Mouse (Mus musculus): Measurements from ENCODE around the gene Sf3b3.

- TF ChIP-seq CTCF (IDR thresholded peaks at IDR 0.05; ENCODE audit: control insufficient read depth, insufficient read depth, insufficient read length), result no peak
- TF ChIP-seq USF1 (IDR thresholded peaks at IDR 0.05; ENCODE audit: low read depth), result no peak
- TF ChIP-seq MAX (IDR thresholded peaks at IDR 0.05), result no peak
- TF ChIP-seq MYOD1 (IDR thresholded peaks at IDR 0.05; ENCODE audit: control insufficient read depth, insufficient read length, low read depth), result no peak
- no peak for TF ChIP-seq FOSL1 (IDR thresholded peaks at IDR 0.05; ENCODE audit: insufficient read depth, low read length, poor library complexity, severe bottlenecking)
- no peak for TF ChIP-seq MYOG (IDR thresholded peaks at IDR 0.05; ENCODE audit: control insufficient read depth, extremely low read depth, insufficient read length)
- no peak for TF ChIP-seq CEBPB (IDR thresholded peaks at IDR 0.05; ENCODE audit: low read depth)
Observed at GRCm38 (mm10) chr8:110842012-110842574, 4.5 kb downstream of the Sf3b3 start.
